ENCODE assay signal across 15 mouse cellular contexts in the genomic region with DNA sequence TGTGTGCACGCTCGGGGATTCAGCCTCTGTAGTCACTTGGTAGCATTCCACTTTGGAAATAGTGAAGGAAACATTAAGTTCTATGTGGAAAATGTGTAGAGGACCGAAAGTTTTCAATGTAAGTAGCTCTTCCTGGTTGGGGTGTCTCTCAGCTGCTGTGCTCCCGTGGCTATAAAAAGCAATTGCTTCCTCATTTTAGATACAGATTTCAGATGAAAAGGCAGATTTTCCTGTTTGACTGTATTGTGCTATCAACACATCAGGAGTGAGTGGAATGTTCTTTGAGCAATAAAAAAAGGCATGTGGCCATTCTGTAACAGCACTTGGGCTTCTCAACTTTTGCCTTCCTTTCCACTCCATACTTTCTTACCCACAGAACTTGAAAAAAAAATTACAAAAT. TPM values are rescaled to one million over a fixed set of nuclear protein-coding genes. Genes with fewer than 3 reads are reported as not detected.
A peak's percentile ranks its signal among the peaks of the same experiment; 100 is the strongest.
DNase-seq lines count a peak whose midpoint lies in the region; ATAC-seq and TF ChIP-seq lines count a peak whose summit lies in the region.
"Had no signal": no experiment of that assay in that cellular context is flagged by ENCODE, and none has a peak within 500 bp of the region (broad histone marks: within the 10 kb centered on the region; RNA-seq: fewer than 3 reads in every experiment).

No protein-coding gene starts in this region.

- no peak for TF ChIP-seq POLR2A in heart, adult 2 months (IDR thresholded peaks at IDR 0.05; ENCODE audit: insufficient read depth, low read depth, low read length)

- intact Hi-C loops in heart, adult 2 months (cut with DNase I) = no loop called here

- DNase-seq in heart, adult 2 months = no peak
- DNase-seq in 416B (ENCODE audit: low read depth) = peak; percentile 46
- DNase-seq in cerebellum, postnatal 36 days = no peak
- no peak for DNase-seq in urinary bladder, postnatal 4 days (ENCODE audit: low spot score in 2 of 2)
- DNase-seq: cerebellum, adult 18-20 months; gastrocnemius, postnatal 25 days; left cerebral cortex, postnatal 4 days; right cerebral cortex, postnatal 4 days had no signal

- peak overlapping the region; percentile 15; the same call in 1 of the 2 replicates for H3K27ac ChIP-seq in heart, embryonic 16.5 days (ENCODE audit: low read length)
- H3K27ac ChIP-seq in heart, adult 2 months = no peak overlapping the region; the same call in 1 of the 2 replicates
- H3K27ac ChIP-seq: forebrain, embryonic 15.5 days; hindbrain, embryonic 15.5 days; liver, embryonic 15.5 days; neural tube, embryonic 12.5 days had no signal

- peaks cover 47% of the 10 kb centered on the region for H3K4me1 ChIP-seq in heart, embryonic 16.5 days (ENCODE audit: control insufficient read depth, insufficient read depth, low read length)
- H3K4me1 ChIP-seq in heart, adult 2 months (ENCODE audit: control insufficient read depth, insufficient read depth, low read length) = peaks cover 22% of the 10 kb centered on the region
- H3K4me1 ChIP-seq: neural tube, embryonic 12.5 days had no signal

- no peak for TF ChIP-seq EP300 in heart, adult 2 months (IDR thresholded peaks at IDR 0.05; ENCODE audit: insufficient read depth, low read depth, low read length)

- TF ChIP-seq CTCF in heart, adult 2 months (IDR thresholded peaks at IDR 0.05) = no peak

- no peak overlapping the region for H3K4me3 ChIP-seq in heart, embryonic 16.5 days (ENCODE audit: low read length)
- H3K4me3 ChIP-seq in heart, adult 2 months = no peak overlapping the region
- H3K4me3 ChIP-seq: forebrain, embryonic 15.5 days; hindbrain, embryonic 15.5 days; liver, embryonic 15.5 days; neural tube, embryonic 12.5 days had no signal

- no peak overlapping the region for H3K9ac ChIP-seq in heart, embryonic 16.5 days (ENCODE audit: low read length)
- no peak overlapping the region for H3K9ac ChIP-seq in heart, adult 2 months (ENCODE audit: low read depth, low read length)
- H3K9ac ChIP-seq: forebrain, embryonic 15.5 days; hindbrain, embryonic 15.5 days; liver, embryonic 15.5 days; neural tube, embryonic 12.5 days had no signal

- no peaks in the 10 kb centered on the region for H3K9me3 ChIP-seq in heart, embryonic 16.5 days (replicated peaks; ENCODE audit: control insufficient read depth, low read length)
- H3K9me3 ChIP-seq: forebrain, embryonic 15.5 days; hindbrain, embryonic 15.5 days; liver, embryonic 15.5 days; neural tube, embryonic 12.5 days had no signal

- H3K27me3 ChIP-seq in heart, embryonic 16.5 days (ENCODE audit: control insufficient read depth, insufficient read depth, low read length) = no peaks in the 10 kb centered on the region
- no peaks in the 10 kb centered on the region for H3K27me3 ChIP-seq in heart, adult 2 months (ENCODE audit: control insufficient read depth, insufficient read depth, low read length)
- H3K27me3 ChIP-seq: forebrain, embryonic 15.5 days; hindbrain, embryonic 15.5 days; liver, embryonic 15.5 days; neural tube, embryonic 12.5 days had no signal

- WGBS in heart, embryonic 16.5 days = 59% methylated on average over 4 of the region's 4 CpGs
- 30% methylated on average over 4 of the region's 4 CpGs for WGBS in heart, adult 2 months

- H3K36me3 ChIP-seq in heart, embryonic 16.5 days (ENCODE audit: control insufficient read depth, insufficient read depth) = no peaks in the 10 kb centered on the region
- peaks cover 59% of the 10 kb centered on the region for H3K36me3 ChIP-seq in heart, adult 2 months (ENCODE audit: control insufficient read depth, insufficient read depth, low read length)
- H3K36me3 ChIP-seq: forebrain, embryonic 15.5 days; hindbrain, embryonic 15.5 days; liver, embryonic 15.5 days had no signal

- H3K4me2 ChIP-seq in heart, embryonic 16.5 days (ENCODE audit: low read depth, low read length) = no peak overlapping the region
- H3K4me2 ChIP-seq: forebrain, embryonic 15.5 days; hindbrain, embryonic 15.5 days; liver, embryonic 15.5 days; neural tube, embryonic 12.5 days had no signal

- peaks cover 11% of the 10 kb centered on the region for H3K79me2 ChIP-seq in heart, adult 2 months (replicated peaks; ENCODE audit: control insufficient read depth, insufficient read depth, low read length)

- ATAC-seq in heart, embryonic 16.5 days (replicated peaks; ENCODE audit: extremely low read depth, insufficient read depth, low FRiP score) = no peak
- peak; percentile 62 for ATAC-seq in common myeloid progenitor, adult 5-6 weeks (replicated peaks; ENCODE audit: low read depth, poor library complexity, severe bottlenecking)
- ATAC-seq in megakaryocyte, adult 5-6 weeks (ENCODE audit: poor library complexity, severe bottlenecking) = peak; percentile 69
- ATAC-seq: forebrain, embryonic 15.5 days had no signal

RNA-seq across cellular contexts. Expression of gene Cab39, which starts 16.0 kb away (rescaled TPM):
- polyA plus RNA-seq in heart, embryonic 16.5 days (2015; fragmentation: Nextera tagmentation; extraction: Ambion mirVana) = 23.5 and 24.1 TPM in 2 replicates
- total RNA-seq in heart, adult 2 months (2021) = 100 to 1,000 TPM; 113 to 118 TPM
- polyA plus RNA-seq in heart, adult 2 months (2012; rRNA removed) = 36.7 and 59.1 TPM in 2 replicates
- 102 and 110 TPM in 2 replicates for total RNA-seq in common myeloid progenitor, adult 5-6 weeks (2017)
- 64.3 and 74.3 TPM in 2 replicates for total RNA-seq in megakaryocyte, adult 5-6 weeks (2015)
- total RNA-seq in megakaryocyte, adult 5-6 weeks (2017) = 112 and 115 TPM in 2 replicates

RNA-seq across cellular contexts. Expression of gene A630001G21Rik, which starts 30.8 kb away (rescaled TPM):
- 0.86 and 2.6 TPM in 2 replicates for polyA plus RNA-seq in heart, embryonic 16.5 days (2015; fragmentation: Nextera tagmentation; extraction: Ambion mirVana)
- under 1 TPM; 0.20 to 0.37 TPM for total RNA-seq in heart, adult 2 months (2021)
- polyA plus RNA-seq in heart, adult 2 months (2012; rRNA removed) = 1.2 and 1.3 TPM in 2 replicates
- 46.6 and 54.3 TPM in 2 replicates for total RNA-seq in common myeloid progenitor, adult 5-6 weeks (2017)
- total RNA-seq in megakaryocyte, adult 5-6 weeks (2015) = 59.3 and 63.8 TPM in 2 replicates
- 51.5 and 56.9 TPM in 2 replicates for total RNA-seq in megakaryocyte, adult 5-6 weeks (2017)

Comparison
In these comparisons a context has a peak if more than half of its experiments do, and no peak if none do; other contexts are left out.
1. RNA of gene A630001G21Rik, which starts 30.8 kb away (total RNA-seq): 51.5 to 63.8 TPM in megakaryocyte, adult 5-6 weeks and 46.6 to 54.3 TPM in common myeloid progenitor, adult 5-6 weeks; 0.20 to 0.37 TPM in heart, adult 2 months; every median in the first group is over 10 times any median in the second.